Mouse (Mus musculus) hindbrain, embryonic 12.5 days (tissue): ENCODE results near the gene Susd3. TPM values are rescaled to one million over a fixed set of nuclear protein-coding genes. Genes with fewer than 3 reads are reported as not detected.

ENCODE experiments used
- ATAC-seq: fragments of 200-750 bp; cut with Nextera tagmentation; 2 replicates; pipeline ENCODE4 v1.8.0; 2017; ENCODE audit warnings: moderate TSS enrichment; ENCODE audit not compliant: low FRiP score
- H3K27ac ChIP-seq: fragments of 300-500 bp; sonication (generic); 2 replicates; pipeline ENCODE4 v1.5.1; 2016; ENCODE audit warnings: mild to moderate bottlenecking
- H3K27me3 ChIP-seq: fragments of 300-500 bp; sonication (generic); 2 replicates; pipeline ENCODE4 v1.6.1; 2016; ENCODE audit warnings: mild to moderate bottlenecking
- H3K36me3 ChIP-seq: fragments of 300-500 bp; sonication (generic); 2 replicates; pipeline ENCODE4 v1.6.1; 2016; ENCODE audit warnings: mild to moderate bottlenecking
- H3K4me1 ChIP-seq: fragments of 300-500 bp; sonication (generic); 2 replicates; pipeline ENCODE4 v1.6.1; 2016
- H3K4me2 ChIP-seq: fragments of 300-500 bp; sonication (generic); replicated peaks from 2 replicates; pipeline ENCODE4 v1.6.1; 2016; ENCODE audit warnings: mild to moderate bottlenecking
- H3K4me3 ChIP-seq: fragments of 300-500 bp; sonication (generic); 2 replicates; pipeline ENCODE4 v1.5.1; 2016; ENCODE audit warnings: mild to moderate bottlenecking
- H3K9ac ChIP-seq: fragments of 300-500 bp; sonication (generic); 2 replicates; pipeline ENCODE4 v1.6.1; 2016; ENCODE audit warnings: mild to moderate bottlenecking, moderate library complexity
- H3K9me3 ChIP-seq: fragments of 300-500 bp; sonication (generic); replicated peaks from 2 replicates; pipeline ENCODE4 v1.6.1; 2016; ENCODE audit warnings: mild to moderate bottlenecking
- WGBS: fragments of 180-500 bp; shearing (Covaris S2); methylation state at CpG from one replicate; pipeline ENCODE4 v1.1.7; 2016; 5-methylcytosine and 5-hydroxymethylcytosine counted together
- polyA plus RNA-seq: library from polyadenylated mRNA; unstranded; fragments of >200 nt; fragmentation: Nextera tagmentation; extraction: Ambion mirVana; gene quantifications from 2 replicates; pipeline ENCODE4 v1.2.1, GENCODE M21; 2016

The Susd3 gene
- polyA plus RNA-seq, 1 experiment from 2014 or later, result 0.96 TPM

- H3K27ac ChIP-seq, result no peak overlapping the region
- H3K4me2 ChIP-seq, result no peak overlapping the region
- no peaks in the 10 kb centered on the region for H3K9me3 ChIP-seq
- no peak overlapping the region for H3K9ac ChIP-seq
- peaks cover 36% of the 10 kb centered on the region for H3K27me3 ChIP-seq
- peaks cover 11% of the 10 kb centered on the region; the same call in 1 of the 2 replicates for H3K4me1 ChIP-seq
- H3K36me3 ChIP-seq, result no peaks in the 10 kb centered on the region
- no peak for ATAC-seq
- 49% methylated on average over 3 of the region's 3 CpGs for WGBS
- no peak overlapping the region for H3K4me3 ChIP-seq
Observed at GRCm38 (mm10) chr13:49218651-49219050, 29.9 kb downstream of the Susd3 start.

DNA sequence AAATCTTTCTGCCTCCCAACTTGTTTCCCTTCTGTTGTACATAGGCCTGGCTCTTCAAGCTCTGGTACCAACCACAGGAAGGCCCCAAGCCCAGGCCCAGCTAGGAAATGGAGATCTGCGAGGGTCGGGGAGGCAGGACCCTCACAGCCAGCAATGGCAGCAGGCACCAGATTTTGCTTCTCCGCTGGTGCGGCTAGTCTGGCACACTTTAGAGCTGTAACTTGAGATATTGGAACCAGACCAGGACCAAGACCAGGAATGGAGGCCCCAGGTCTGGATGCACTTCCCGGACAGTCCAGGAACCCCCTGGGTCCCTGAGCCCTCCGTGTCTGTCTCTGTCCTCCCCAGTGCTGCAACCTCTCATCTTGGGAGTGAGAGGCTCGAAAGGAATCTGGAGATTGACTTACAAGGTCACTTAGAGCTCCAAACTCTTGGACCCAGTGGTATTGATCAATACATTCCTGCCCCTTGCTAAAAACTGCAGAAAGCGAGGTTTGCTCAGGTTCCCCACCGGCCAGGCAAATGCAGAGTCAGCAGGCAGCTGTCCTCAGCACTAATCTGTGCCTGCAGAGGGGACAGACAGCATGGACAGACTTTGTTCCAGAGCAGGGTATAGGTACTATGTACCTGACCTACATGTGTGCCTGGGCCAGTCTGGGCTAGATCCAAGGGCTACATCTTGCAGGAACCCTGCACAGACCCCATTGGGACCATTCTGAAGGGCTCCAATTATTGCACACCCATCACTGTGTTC is 31.5 kb downstream of the Susd3 start:
- 50% methylated on average over 9 of the region's 9 CpGs for WGBS
- Histone ChIP-seq H3K9me3 (no peaks in the 10 kb centered on the region), H3K4me2 (peak overlapping the region; percentile 90; the same call in 1 of the 2 replicates), H3K9ac (no peak overlapping the region), H3K27ac (no peak overlapping the region), H3K36me3 (no peaks in the 10 kb centered on the region), H3K27me3 (peaks cover 36% of the 10 kb centered on the region), H3K4me3 (no peak overlapping the region), H3K4me1 (peaks cover 17% of the 10 kb centered on the region; the same call in 1 of the 2 replicates)
- no peak for ATAC-seq

DNA sequence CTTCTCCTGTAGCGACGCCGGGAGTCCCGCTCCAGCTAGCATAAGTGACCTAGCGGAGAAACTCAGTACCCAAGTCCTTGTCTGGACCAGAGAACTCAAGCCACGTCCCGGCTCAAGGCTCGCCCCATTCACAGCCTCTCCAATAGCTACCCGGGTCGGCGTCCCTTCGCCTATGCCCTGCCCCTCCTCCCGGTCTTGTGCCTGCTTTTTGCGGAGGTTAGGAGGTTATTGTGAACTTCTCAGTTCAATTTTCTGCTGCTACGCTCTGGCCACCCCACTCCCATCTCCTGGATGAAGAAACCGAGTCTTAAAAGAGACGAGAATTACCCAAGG is 32.3 kb downstream of the Susd3 start:
- H3K27me3 ChIP-seq, result peaks cover 36% of the 10 kb centered on the region
- no peak; the same call in 1 of the 2 replicates for ATAC-seq
- peak overlapping the region; percentile 90 for H3K4me2 ChIP-seq
- no peak overlapping the region for H3K9ac ChIP-seq
- H3K4me1 ChIP-seq, result peaks cover 25% of the 10 kb centered on the region
- no peaks in the 10 kb centered on the region for H3K9me3 ChIP-seq
- H3K27ac ChIP-seq, result no peak overlapping the region
- WGBS, result 2% methylated on average over 17 of the region's 17 CpGs
- H3K36me3 ChIP-seq, result no peaks in the 10 kb centered on the region
- H3K4me3 ChIP-seq, result peak overlapping the region; percentile 71

- Histone ChIP-seq H3K4me2 (peak within 1 kb of the TSS; percentile 90), H3K4me3 (peak within 1 kb of the TSS; percentile 71), H3K9ac (peak within 1 kb of the TSS; percentile 77), H3K4me1 (peaks cover 28% of the 10 kb centered on the region), H3K9me3 (no peaks in the 10 kb centered on the region), H3K27ac (no peak within 1 kb of the TSS), H3K36me3 (no peaks in the 10 kb centered on the region), H3K27me3 (peaks cover 36% of the 10 kb centered on the region)
- peak; percentile 82 for ATAC-seq
- 2% methylated on average over 63 of the region's 78 CpGs for WGBS
Observed at GRCm38 (mm10) chr13:49215504-49216219, 32.8 kb downstream of the Susd3 start, which contains the start of gene Card19. Card19 (minus strand) TSS chr13:49216037.

GRCm38 (mm10) chr13:49215128-49215503 is 33.4 kb downstream of the Susd3 start:
- Histone ChIP-seq H3K4me2 (peak overlapping the region; percentile 90), H3K36me3 (no peaks in the 10 kb centered on the region), H3K27me3 (peaks cover 33% of the 10 kb centered on the region), H3K4me1 (peaks cover 28% of the 10 kb centered on the region), H3K9ac (peak overlapping the region; percentile 77), H3K27ac (no peak overlapping the region), H3K4me3 (peak overlapping the region; percentile 71), H3K9me3 (no peaks in the 10 kb centered on the region)
- no peak; the same call in 1 of the 2 replicates for ATAC-seq
- 9% methylated on average over 5 of the region's 5 CpGs for WGBS

GRCm38 (mm10) chr13:49214454-49214853 is 34.1 kb downstream of the Susd3 start:
- Histone ChIP-seq H3K27me3 (peaks cover 29% of the 10 kb centered on the region), H3K4me2 (peak overlapping the region; percentile 90), H3K27ac (no peak overlapping the region), H3K9ac (no peak overlapping the region), H3K36me3 (no peaks in the 10 kb centered on the region), H3K9me3 (no peaks in the 10 kb centered on the region), H3K4me1 (peaks cover 28% of the 10 kb centered on the region), H3K4me3 (no peak overlapping the region)
- 80% methylated on average over 3 of the region's 3 CpGs for WGBS
- ATAC-seq, result no peak

DNA sequence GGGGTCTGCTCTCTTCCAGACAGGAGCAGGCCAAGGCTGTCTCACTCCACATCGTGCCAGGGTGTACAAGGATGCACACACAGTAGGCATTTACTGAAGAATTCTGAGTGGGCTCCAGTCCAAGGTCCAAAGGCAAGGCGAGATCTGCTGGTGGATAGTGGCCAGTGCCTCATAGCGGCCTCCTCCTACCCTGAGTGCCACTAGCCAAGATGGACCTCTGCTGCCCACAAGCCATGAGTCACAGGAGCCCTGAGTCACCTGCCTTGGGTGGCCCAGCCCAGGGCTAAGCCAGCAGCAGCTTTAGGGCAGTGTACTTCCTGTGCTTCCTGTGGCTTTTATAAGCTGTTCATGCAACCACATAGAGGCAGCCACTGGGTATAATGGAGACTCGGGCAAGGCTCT is 35.0 kb downstream of the Susd3 start:
- Histone ChIP-seq H3K9ac (no peak overlapping the region), H3K4me2 (no peak overlapping the region)

DNA sequence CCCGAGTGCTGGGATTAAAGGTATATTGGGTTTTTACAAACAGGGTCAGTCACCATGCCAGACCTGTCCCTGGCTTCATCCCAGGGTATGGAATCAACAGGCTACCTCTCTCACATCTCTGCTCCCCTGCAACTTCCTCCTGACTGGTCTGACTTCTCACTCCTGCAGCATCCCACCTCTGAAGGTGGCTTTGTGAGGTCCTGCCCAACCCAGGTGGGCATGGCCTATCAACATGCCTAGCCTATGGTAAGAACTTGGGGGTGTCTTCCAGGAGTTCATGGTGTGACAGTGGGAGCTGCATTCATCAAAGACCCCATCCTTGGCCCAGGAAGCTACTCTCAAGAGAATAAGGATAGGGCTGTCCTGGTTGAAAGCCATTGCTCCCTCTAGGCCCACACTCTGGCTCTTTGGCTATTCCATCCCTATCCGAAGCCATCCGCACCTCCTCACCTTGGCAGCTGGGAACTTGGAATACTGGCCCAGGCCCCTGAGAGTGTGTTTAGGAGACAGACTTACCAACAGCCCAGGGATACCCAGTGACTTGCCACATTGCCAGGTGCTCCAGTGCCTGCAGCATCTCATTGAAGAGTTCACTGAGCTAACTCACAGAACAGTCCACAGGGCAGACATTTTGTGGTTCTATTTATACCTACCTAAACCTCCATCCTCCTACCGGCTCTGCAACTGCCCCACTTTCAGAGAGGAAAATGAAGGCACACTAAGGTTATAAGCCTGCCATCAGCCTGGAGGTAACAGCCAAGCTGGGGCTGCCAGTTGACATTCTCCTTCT is 35.6 kb downstream of the Susd3 start:
- 79% methylated on average over 4 of the region's 4 CpGs for WGBS
- Histone ChIP-seq H3K4me1 (peaks cover 31% of the 10 kb centered on the region), H3K9ac (no peak overlapping the region), H3K9me3 (no peaks in the 10 kb centered on the region), H3K27ac (no peak overlapping the region), H3K27me3 (peaks cover 26% of the 10 kb centered on the region), H3K36me3 (no peaks in the 10 kb centered on the region), H3K4me2 (no peak overlapping the region), H3K4me3 (no peak overlapping the region)
- ATAC-seq, result no peak

More for the DNA sequence above, 35.0 kb downstream of the Susd3 start:
- Histone ChIP-seq H3K9me3 (no peaks in the 10 kb centered on the region), H3K4me1 (peaks cover 31% of the 10 kb centered on the region), H3K27ac (no peak overlapping the region), H3K36me3 (no peaks in the 10 kb centered on the region), H3K27me3 (peaks cover 29% of the 10 kb centered on the region), H3K4me3 (no peak overlapping the region)
- no peak for ATAC-seq
- WGBS, result 58% methylated on average over 4 of the region's 4 CpGs

GRCm38 (mm10) chr13:49209306-49209705 is 39.2 kb downstream of the Susd3 start:
- no peak overlapping the region for H3K27ac ChIP-seq
- no peak for ATAC-seq
- H3K9ac ChIP-seq, result no peak overlapping the region
- no peak overlapping the region for H3K4me2 ChIP-seq
- WGBS, result 63% methylated on average over 7 of the region's 7 CpGs
- peaks cover 28% of the 10 kb centered on the region for H3K4me1 ChIP-seq
- no peaks in the 10 kb centered on the region for H3K9me3 ChIP-seq
- peaks cover 11% of the 10 kb centered on the region; the same call in 1 of the 2 replicates for H3K27me3 ChIP-seq
- no peak overlapping the region for H3K4me3 ChIP-seq
- no peaks in the 10 kb centered on the region for H3K36me3 ChIP-seq

GRCm38 (mm10) chr13:49206341-49206740 is 42.2 kb downstream of the Susd3 start:
- H3K36me3 ChIP-seq, result 0 out of 2 replicates have a peak, but pooled peaks cover 2% of the 10 kb centered on the region
- no peak overlapping the region for H3K4me2 ChIP-seq
- H3K4me3 ChIP-seq, result no peak overlapping the region
- H3K9ac ChIP-seq, result no peak overlapping the region
- H3K27ac ChIP-seq, result no peak overlapping the region
- no peaks in the 10 kb centered on the region for H3K9me3 ChIP-seq
- WGBS, result 93% methylated on average over 2 of the region's 2 CpGs
- H3K4me1 ChIP-seq, result peaks cover 13% of the 10 kb centered on the region
- H3K27me3 ChIP-seq, result peaks cover 5% of the 10 kb centered on the region; the same call in 1 of the 2 replicates
- ATAC-seq, result no peak

GRCm38 (mm10) chr13:49205381-49205998 is 43.0 kb downstream of the Susd3 start:
- Histone ChIP-seq H3K4me2 (no peak overlapping the region), H3K4me3 (no peak overlapping the region), H3K27ac (no peak overlapping the region), H3K27me3 (peaks cover 5% of the 10 kb centered on the region; the same call in 1 of the 2 replicates), H3K4me1 (peaks cover 9% of the 10 kb centered on the region), H3K9me3 (no peaks in the 10 kb centered on the region), H3K36me3 (0 out of 2 replicates have a peak, but pooled peaks cover 2% of the 10 kb centered on the region), H3K9ac (no peak overlapping the region)
- peak; percentile 51 for ATAC-seq
- 34% methylated on average over 13 of the region's 13 CpGs for WGBS
